Mouse (Mus musculus) T-cell, adult 2 months (primary cell): Measurements from ENCODE around the gene Trabd.

Source experiments
- DNase-seq: peaks from one replicate; pipeline ENCODE4 v3.0.0; 2022; ENCODE audit warnings: low spot score

Gene Trabd

DNA sequence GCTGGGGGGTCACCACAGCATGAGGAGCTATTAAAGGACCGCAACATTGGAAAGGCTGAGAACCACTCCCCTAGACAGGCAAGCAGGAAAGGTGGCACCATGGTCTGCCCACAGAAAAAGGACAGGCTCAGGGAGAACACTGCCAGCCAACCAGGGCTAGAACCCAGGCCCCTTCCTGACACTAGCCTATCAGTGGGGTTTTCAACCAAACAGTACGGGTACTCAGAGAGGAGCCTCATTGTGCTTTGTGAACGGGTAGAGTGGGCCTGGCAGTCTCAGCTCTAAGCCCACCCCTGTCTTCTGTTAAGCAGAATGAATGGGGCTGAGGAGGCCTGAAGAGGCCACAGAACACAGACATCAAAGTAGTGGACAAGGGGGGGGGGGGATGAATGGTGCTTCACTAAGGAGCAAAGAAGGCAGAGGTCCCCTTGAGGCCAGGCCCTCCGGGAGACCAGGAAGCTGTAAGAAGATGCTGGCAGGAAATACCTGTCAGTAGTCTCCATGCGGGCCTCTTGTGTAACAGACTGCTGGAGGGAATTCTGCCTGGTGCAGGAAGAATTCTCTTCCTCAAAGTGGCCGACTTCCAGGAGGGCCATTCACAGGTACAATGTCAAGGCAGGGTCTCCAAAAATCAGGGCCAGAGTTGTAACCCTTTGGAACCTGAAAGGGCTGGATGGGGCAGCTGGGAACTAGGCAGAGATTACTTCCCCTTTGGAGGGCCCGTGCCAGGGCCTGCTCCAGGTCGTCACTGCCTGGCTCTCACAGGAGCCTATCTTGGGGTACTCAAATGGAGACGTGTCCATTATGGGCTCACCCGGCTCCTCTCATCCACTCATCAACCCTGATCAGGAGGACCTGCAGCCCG is at the start of gene Trabd:
Gene Trabd, plus strand, starts transcription at position 512 of the 865 bp plus-strand sequence.
- DNase-seq = no peak

DNA sequence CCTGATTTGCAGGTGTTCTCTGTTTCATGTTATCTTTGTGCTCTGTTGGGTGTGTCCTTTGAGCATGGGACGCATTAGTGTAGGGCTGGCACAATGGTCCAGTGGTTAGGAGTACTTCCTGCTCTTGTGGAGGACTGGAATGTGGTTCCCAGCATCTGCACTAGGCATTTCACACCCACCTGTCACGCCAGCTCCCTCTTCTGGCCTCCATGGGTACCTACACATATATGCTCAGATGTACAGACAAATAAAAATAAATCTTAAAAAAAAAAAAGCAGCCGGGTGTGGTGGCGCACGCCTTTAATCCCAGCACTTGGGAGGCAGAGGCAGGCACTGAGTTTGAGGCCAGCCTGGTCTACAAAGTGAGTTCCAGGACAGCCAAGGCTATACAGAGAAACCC is 30.5 kb upstream of the Trabd start:
- no peak for DNase-seq

DNA sequence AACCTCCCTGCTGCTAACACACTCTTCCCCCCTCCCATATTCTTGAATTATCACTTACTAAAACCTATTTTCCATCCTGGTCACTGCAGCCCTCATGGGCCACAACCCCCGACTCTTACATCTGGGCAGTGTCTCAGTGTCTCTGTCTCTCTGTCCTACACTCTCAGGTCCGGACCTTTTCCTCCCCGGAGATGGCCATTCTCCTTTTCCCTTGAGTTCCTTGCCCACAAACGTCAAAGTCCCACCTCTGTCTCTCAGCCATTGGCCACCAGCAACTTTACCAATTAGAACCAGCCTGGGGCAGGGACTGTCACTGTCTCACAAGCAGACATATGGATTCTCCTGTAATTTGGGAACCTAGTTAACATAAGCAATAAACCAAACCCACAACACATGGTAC is 28.6 kb upstream of the Trabd start:
- no peak for DNase-seq

DNA sequence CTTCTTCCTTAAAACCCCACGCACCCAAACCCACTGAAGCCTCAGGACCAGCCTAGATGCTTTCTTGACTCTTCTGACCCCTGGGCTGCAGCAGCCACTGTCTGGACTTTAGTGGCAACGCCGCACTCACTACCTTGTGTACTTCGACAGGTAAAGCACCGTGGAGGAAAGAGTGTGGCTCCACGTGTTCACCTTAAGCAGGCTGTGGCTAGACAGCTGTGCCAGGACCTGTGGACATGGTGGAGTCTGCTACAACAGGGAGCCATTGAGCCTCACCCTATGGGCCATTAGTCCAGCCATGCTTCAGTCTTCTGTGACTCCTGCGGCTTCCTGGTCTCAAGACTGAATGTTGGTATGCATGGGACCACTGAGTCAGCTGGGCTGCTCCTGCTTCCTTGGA is 20.3 kb upstream of the Trabd start:
- no peak for DNase-seq

DNA sequence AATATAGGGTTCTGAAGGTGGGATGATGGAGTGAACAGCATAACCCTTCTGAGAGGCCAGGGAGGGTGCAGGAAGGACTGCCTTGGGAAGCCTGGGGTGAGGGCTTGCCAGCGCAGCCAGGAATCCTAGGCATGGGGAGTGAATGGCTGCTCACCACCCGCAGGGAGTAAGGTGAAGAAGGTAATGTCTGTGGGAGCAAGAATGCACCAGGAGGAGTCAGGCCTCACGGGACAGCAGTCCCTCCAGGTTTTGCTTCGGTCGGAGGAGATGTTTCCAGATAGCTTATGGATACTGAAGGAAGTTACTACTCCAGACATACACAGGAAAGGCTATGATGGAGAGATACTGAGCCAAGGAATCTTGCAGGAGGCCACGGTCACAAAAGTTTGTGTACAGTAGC is 16.2 kb upstream of the Trabd start:
- no peak for DNase-seq

DNA sequence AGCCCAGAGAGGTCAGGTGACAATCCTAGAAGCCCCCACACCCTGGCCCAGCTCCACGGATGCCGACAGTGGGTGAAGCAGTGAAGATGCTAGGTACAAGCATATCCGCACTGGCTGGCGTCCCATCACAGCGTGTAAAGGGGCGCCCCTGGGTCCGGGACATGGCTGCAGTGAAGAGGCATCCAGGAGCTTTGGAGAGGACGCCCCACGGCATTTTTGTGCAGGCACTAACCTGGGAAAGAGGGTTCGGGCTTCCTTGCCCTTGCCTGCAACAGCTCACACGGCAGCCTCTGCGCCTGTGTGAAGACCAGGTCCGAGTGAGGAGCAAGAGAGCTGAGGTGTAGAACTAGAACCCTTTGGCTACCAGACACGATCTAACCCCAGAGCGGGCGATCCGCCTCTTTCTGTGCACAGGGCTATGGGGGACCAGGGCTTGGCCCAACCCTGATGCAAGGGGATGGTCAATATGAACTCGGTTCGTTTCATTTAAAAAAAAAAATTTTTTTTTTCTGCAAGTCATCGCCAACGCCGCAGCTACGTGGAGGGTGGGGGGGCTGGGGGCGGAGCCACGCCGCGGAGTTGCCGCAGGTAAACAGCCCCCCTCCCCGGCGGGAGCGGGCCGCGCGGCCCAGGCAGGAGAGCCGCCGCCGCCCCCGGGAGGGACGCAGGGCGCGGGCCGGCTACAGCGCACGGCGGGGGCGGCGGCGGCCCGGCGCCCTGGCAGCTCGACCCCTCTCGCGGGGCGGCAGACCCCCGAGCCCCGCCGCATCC is 15.6 kb upstream of the Trabd start, which contains the start of gene Panx2:
Gene Panx2, plus strand, starts transcription at position 574 of the 771 bp plus-strand sequence.
- DNase-seq = no peak

DNA sequence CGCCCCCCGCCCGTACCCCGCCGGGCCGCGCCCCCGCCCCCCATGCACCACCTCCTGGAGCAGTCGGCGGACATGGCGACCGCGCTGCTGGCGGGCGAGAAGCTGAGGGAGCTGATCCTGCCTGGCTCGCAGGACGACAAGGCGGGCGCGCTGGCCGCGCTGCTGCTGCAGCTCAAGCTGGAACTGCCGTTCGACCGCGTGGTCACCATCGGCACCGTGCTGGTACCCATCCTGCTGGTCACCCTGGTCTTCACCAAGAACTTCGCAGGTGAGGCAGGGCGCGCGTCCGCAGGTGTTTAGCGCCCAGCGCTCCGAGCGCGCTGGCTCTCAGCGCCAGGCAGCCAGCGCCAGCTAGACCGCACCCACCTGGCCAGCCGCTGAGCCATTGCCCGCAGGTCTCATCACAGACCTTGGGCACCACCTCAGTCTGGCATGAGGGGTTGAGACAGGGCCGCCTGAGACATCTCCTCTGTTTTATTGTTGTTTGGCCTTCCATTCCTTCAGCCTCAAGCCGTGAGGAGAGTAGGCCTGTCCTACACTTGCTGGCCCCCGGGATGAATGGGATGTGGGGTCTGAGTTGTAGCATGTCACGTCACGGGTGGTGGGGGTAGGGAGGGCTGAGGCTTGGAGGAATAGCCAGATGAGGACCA is 14.8 kb upstream of the Trabd start:
- DNase-seq = no peak

DNA sequence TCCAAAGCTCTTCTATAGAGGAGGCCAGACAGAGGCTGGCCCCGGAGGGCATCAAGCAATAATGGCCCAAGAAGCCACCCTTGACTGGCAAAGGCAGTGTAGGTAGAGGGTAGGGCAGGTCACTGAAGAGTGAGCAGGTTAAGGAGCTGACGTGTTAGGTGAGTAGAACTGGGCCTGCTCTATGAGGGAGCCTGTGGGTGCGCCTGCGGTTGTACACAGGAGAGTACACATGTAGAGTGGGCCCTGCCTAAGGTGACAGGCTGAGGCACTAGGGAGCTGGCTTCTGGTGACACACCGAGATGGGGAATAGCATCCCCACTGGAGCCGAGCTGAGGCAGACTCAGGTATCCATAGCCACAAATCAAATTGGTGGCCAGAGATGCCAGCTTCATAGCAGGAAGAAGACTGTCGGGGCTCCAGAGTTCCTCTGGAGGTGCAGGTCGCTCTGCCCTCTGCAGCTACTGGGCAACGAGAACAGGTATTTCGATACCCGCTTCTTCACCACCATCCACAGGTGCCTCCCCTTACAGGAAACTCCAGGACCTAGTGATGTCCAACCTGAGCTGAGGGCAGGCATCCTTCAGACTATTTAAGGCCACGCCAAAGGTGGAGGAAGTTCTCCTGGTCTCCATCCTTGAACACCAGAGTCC is 14.0 kb upstream of the Trabd start:
- DNase-seq = no peak

DNA sequence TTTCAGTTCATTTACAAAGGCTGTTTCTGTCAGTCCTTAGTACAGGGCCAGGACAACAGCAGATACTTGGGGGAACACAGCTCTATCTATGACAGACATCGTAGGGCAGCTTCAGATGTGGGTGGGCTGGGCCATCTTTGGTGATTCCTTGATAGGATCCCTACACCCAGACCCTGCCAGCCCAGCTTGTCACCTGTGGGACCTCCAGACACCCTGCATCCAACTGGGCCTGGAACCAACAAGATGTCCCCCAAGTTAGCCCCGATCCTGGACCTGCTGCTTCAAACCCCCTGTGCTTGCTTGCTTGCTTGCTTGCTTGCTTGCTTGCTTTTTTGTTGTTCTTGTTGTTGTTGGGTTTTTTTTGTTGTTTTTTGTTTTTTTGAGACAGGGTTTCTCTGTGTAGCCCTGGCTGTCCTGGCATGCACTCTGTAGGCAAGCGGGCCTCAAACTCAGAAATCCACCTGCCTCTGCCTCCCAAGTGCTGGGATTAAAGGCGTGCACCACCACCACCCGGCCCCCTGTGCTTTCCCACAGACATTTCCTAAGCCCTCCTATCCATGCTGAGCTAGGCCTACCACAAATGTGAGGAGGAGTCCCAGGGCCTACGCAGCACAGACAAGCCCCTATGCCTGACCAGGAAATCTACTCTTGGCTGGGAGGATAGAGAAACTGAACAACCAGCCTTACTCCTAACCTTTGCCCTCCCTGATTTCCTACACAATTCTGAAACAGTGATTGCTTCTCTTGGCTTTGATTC is 13.0 kb upstream of the Trabd start:
- DNase-seq = no peak

DNA sequence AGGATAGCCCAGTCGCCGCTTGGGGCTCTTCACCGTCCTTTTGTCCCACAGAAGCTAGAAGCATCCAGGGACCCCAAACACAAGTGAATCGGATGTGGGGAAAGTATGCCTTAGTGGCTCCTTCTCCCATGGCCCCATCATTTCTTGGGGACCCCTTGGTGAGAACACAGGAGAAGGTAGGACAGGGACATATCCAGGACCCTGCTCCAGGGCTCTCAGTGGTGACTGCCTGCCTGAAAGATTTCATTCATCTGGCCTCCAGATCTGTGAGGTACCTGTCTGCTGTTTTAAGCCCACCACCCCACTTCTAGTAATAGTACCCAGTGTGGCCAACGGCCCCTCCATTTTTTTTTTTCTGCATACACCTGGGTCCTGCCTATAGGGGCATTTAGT is 12.4 kb upstream of the Trabd start:
- no peak for DNase-seq

DNA sequence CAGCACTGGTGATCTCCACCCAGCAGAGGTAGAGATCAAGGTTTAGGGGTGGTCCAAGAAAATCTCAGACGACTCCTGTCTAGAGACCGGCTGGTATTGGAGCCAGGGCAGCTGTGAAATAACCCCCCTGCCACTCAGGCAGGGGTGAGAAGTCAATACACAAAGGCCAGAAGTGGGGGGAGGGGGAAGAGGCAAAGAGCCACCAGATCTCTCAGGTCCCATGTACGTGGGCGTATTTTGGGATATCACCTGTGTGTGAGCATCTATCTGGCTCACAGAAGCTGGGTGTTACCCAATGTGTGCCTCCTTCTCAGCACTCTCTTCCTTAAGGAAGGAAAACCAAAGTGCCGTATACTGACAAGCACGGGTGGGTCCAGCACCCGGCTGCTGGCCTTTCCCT is 11.9 kb upstream of the Trabd start:
- no peak for DNase-seq

DNA sequence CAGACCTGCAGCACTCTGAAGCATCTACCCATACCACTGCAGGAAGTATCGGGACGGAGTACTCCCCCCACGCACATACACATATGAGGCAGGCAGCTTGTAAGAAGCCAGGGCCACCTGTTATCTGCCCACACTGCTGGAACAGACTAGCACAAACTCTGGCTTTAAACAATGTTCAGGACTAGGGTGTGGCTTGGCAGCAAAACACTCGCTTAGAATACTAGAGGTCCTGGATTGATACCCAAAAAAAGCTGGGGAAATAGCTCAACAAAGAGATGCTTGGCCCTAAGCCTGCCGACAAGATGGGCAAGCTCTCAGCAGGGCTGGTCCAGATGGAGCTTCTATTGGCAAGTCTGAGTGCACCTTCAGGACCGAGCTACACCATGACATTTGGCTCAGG is 11.4 kb upstream of the Trabd start:
- DNase-seq = no peak

DNA sequence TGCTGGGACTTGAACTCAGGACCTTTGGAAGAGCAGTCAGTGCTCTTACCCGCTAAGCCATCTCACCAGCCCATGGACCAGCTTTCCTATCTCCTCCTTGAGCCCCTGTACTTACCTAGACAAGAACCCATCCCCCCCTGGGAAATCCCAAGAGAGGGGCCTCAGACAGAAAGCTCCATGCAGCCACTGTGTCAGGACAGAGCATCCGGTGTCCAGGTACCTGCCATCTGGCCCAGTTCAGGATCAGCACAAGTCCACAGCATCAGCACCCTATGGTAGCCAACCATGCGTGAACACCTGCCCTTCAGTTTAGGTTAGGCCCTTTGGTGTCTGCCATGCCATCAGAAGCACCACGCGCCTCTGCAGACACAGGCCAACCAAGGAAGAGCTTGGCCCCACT is 10.0 kb upstream of the Trabd start:
- no peak for DNase-seq

DNA sequence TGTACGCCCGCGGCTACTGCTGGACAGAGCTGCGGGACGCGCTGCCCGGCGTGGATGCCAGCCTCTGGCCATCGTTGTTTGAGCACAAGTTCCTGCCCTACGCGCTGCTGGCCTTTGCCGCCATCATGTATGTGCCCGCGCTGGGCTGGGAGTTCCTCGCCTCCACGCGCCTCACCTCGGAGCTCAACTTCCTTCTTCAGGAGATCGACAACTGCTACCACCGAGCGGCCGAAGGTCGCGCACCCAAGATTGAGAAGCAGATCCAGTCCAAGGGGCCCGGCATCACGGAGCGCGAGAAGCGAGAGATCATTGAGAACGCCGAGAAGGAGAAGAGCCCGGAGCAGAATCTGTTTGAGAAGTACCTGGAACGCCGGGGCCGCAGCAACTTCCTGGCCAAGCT is 7.3 kb upstream of the Trabd start:
- no peak for DNase-seq

DNA sequence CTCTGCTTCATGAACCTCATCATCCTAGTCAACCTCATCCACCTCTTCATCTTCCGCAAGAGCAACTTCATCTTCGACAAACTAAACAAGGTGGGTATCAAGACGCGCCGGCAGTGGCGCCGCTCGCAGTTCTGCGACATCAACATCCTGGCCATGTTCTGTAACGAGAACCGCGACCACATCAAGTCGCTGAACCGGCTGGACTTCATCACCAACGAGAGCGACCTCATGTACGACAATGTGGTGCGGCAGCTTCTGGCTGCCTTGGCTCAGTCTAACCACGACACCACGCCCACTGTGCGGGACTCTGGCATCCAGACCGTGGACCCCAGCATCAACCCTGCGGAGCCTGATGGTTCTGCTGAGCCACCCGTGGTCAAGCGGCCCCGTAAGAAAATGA is 6.7 kb upstream of the Trabd start:
- DNase-seq = no peak

DNA sequence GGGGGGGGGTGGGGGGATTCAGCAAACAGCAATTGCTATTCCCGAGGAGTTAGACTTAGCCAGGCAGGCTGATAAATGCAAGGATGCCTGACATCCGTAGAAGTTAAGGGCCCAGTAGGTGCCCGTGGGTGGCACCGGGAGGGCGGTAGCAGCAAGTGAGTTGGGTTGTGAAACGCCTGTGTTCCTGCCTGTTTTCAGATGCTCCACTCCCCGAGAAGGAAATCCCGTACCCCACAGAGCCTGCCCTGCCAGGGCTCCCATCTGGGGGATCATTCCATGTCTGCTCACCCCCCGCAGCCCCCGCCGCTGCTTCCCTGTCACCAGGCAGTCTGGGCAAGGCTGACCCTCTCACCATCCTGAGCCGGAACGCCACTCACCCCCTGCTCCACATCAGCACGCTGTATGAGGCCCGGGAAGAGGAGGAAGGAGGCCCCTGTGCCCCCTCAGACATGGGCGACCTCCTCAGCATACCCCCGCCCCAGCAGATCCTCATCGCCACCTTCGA is 5.5 kb upstream of the Trabd start:
- no peak for DNase-seq

DNA sequence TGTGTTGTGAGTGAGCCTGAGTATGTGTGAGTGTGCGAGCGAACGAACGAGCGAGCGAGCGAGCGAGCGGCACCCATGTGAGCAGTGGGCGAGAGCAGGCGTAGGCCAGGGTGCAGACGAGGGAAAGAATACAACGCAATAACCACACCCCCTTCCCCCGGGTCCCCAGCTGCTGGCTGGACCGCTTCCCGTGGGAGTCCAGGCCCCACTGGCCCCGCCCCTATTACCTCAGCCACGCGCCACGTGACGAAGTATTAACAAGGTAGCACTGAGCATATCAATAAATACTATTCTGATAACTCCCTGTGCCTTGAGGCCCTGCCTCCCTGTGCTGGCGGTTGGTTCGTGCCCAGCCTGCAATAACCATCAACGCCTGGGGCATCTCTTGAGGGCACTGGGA is 4.3 kb upstream of the Trabd start:
- DNase-seq = no peak

DNA sequence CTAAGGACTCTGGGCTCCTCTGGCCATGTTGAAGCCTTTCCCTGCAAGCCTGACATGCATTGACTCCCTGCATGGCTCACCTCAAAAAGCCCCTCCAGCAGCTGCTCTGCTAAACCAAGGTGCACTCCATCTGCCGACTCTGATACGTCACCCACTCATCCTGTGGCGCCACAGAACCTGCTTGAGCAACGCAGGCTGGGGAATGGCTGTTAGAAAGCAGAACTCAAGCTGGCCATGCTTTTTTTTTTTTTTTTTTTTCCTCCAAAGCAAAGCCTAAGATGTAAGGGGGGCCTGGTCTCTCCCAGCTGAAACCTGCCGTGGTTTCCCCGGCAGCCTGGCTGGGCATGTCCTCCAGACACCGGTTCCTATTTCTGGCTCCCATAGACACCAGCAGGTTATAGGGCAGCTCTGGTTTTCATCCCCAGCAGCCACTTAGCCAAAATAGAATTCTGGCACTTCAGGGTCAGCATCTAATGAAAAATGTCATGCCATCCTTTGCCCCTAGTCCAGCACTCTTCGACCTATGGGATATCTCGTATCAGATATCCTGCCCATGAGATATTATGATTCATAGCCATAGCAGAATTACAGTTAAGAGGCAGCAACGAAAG is 826 bp upstream of the Trabd start:
- DNase-seq = no peak

DNA sequence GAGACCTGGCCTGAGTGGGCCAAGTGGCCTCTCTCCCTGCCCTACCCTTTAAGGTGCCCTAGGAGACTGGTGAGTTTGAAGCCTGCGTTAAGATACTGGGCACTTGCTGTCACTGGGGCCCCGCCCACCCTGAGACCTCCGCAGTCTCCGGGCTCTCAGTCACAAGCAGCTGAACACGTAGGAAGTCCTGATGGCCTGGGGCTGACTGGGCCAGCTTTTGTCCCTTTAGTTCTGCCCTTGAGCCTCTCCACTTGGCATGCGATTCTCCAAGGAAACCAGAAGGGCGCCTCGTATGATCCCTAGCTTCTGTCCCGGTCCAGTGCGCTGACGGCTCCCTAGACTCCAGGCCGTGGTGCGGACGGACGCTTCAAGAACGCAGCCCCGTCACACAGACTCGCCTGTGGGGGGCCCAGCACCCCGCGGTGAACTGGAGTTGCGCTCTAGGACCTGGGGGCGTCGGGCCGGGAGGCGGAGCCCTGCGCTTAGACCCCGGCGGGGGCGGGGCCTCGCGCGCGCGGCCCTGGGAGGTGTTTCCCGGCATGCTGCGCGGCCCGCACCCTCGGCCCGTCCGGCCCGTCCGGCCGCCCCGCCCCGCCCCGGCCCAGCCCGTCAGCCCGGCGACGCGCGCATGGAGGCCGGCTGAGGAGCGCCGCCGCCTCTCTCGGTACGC is 689 bp downstream of the Trabd start:
- peak; percentile 79 for DNase-seq

DNA sequence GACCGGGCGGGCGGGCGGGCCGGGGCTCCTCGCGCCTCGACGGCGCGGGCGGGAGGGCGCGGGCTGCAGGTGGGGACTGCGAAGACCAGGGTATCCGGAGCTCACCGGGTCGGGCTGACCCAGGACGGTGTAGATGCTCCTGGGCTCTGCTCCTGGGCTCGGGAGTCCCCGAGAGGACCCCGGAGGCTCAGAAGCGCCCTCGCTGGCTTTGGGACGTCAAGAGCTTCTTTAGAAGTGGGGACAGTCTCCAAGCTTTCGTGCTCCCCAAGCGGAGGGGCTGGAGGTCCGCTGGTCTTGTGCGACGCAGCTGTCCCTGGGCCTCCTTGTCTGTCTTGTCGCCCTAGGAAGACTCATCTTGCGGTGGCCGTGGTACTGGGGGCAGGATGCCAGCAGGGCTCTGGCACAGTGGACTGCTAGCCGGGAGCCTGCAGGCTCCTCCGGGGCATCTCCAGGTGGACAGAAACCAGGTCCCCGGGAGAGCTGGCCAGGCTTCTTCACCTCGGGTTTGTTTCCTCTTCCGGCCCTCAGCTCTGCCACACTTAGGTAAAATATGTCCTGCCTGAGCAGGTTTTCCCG is 1.3 kb downstream of the Trabd start:
- DNase-seq = peak; percentile 11
